Mouse (Mus musculus): ENCODE measurements around the gene Garnl3. TPM values are rescaled to one million over a fixed set of nuclear protein-coding genes. Genes with fewer than 3 reads are reported as not detected.
"Not testable (repeated sequence)": the region's sequence is repeated elsewhere in the genome, so short reads cannot be mapped to it uniquely, and the experiment has no call there.

Garnl3 gene
- polyA plus RNA-seq, 1 experiment from 2014 or later, result 1.1 TPM

GRCm38 (mm10) chr2:33100536-33100935 lies 30.9 kb downstream of the Garnl3 start:
- Histone ChIP-seq H3K27ac (ENCODE audit: low read length) (no peak overlapping the region), H3K9ac (ENCODE audit: low read depth, low read length) (no peak overlapping the region), H3K4me3 (ENCODE audit: low read depth, low read length) (no peak overlapping the region), H3K4me2 (ENCODE audit: low read depth, low read length) (no peak overlapping the region), H3K36me3 (ENCODE audit: control insufficient read depth, insufficient read depth) (no peaks in the 10 kb centered on the region), H3K4me1 (ENCODE audit: control insufficient read depth, low read depth, low read length) (no peaks in the 10 kb centered on the region), H3K9me3 (replicated peaks; ENCODE audit: control insufficient read depth, low read length) (no peaks in the 10 kb centered on the region), H3K27me3 (ENCODE audit: control insufficient read depth, insufficient read depth, low read depth, low read length) (no peaks in the 10 kb centered on the region)
- no peak for ATAC-seq (ENCODE audit: low read depth)
- 59% methylated on average over 8 of the region's 8 CpGs for WGBS (ENCODE audit: insufficient replicate concordance)

GRCm38 (mm10) chr2:33097326-33097725 lies 34.1 kb downstream of the Garnl3 start:
- not testable (repeated sequence) for H3K4me3 ChIP-seq (ENCODE audit: low read depth, low read length); H3K9me3 ChIP-seq (replicated peaks; ENCODE audit: control insufficient read depth, low read length); H3K4me2 ChIP-seq (ENCODE audit: low read depth, low read length); H3K9ac ChIP-seq (ENCODE audit: low read depth, low read length); H3K27ac ChIP-seq (ENCODE audit: low read length); H3K36me3 ChIP-seq (ENCODE audit: control insufficient read depth, insufficient read depth); ATAC-seq (ENCODE audit: low read depth); H3K27me3 ChIP-seq (ENCODE audit: control insufficient read depth, insufficient read depth, low read depth, low read length); H3K4me1 ChIP-seq (ENCODE audit: control insufficient read depth, low read depth, low read length)
- 67% methylated on average over 12 of the region's 12 CpGs for WGBS (ENCODE audit: insufficient replicate concordance)

GRCm38 (mm10) chr2:33095221-33095671 lies 36.2 kb downstream of the Garnl3 start:
- Histone ChIP-seq H3K27me3 (ENCODE audit: control insufficient read depth, insufficient read depth, low read depth, low read length) (no peaks in the 10 kb centered on the region), H3K9ac (ENCODE audit: low read depth, low read length) (no peak overlapping the region), H3K4me1 (ENCODE audit: control insufficient read depth, low read depth, low read length) (no peaks in the 10 kb centered on the region), H3K27ac (ENCODE audit: low read length) (no peak overlapping the region), H3K4me3 (ENCODE audit: low read depth, low read length) (no peak overlapping the region), H3K36me3 (ENCODE audit: control insufficient read depth, insufficient read depth) (no peaks in the 10 kb centered on the region), H3K9me3 (replicated peaks; ENCODE audit: control insufficient read depth, low read length) (no peaks in the 10 kb centered on the region), H3K4me2 (ENCODE audit: low read depth, low read length) (no peak overlapping the region)
- ATAC-seq (ENCODE audit: low read depth), result no peak
- 54% methylated on average over 10 of the region's 10 CpGs for WGBS (ENCODE audit: insufficient replicate concordance)

GRCm38 (mm10) chr2:33090620-33091520 lies 40.6 kb downstream of the Garnl3 start:
- H3K4me3 ChIP-seq (ENCODE audit: low read depth, low read length), result no peak overlapping the region
- no peaks in the 10 kb centered on the region for H3K36me3 ChIP-seq (ENCODE audit: control insufficient read depth, insufficient read depth)
- H3K9ac ChIP-seq (ENCODE audit: low read depth, low read length), result no peak overlapping the region
- WGBS (ENCODE audit: insufficient replicate concordance), result 68% methylated on average over 8 of the region's 8 CpGs
- no peak overlapping the region for H3K4me2 ChIP-seq (ENCODE audit: low read depth, low read length)
- H3K27me3 ChIP-seq (ENCODE audit: control insufficient read depth, insufficient read depth, low read depth, low read length), result no peaks in the 10 kb centered on the region
- H3K9me3 ChIP-seq (replicated peaks; ENCODE audit: control insufficient read depth, low read length), result no peaks in the 10 kb centered on the region
- no peak overlapping the region for H3K27ac ChIP-seq (ENCODE audit: low read length)
- H3K4me1 ChIP-seq (ENCODE audit: control insufficient read depth, low read depth, low read length), result no peaks in the 10 kb centered on the region
- ATAC-seq (ENCODE audit: low read depth), result no peak

- not testable (repeated sequence) for H3K4me3 ChIP-seq (ENCODE audit: low read depth, low read length); H3K4me2 ChIP-seq (ENCODE audit: low read depth, low read length); H3K27me3 ChIP-seq (ENCODE audit: control insufficient read depth, insufficient read depth, low read depth, low read length); ATAC-seq (ENCODE audit: low read depth); H3K4me1 ChIP-seq (ENCODE audit: control insufficient read depth, low read depth, low read length); H3K36me3 ChIP-seq (ENCODE audit: control insufficient read depth, insufficient read depth); H3K9me3 ChIP-seq (replicated peaks; ENCODE audit: control insufficient read depth, low read length); H3K27ac ChIP-seq (ENCODE audit: low read length); H3K9ac ChIP-seq (ENCODE audit: low read depth, low read length)
- 15% methylated on average over 1 of the region's 1 CpGs for WGBS (ENCODE audit: insufficient replicate concordance)
Observed at GRCm38 (mm10) chr2:33090033-33090400, 41.4 kb downstream of the Garnl3 start.

GRCm38 (mm10) chr2:33089356-33090032 lies 42.0 kb downstream of the Garnl3 start:
- no peak for ATAC-seq (ENCODE audit: low read depth)
- Histone ChIP-seq H3K36me3 (ENCODE audit: control insufficient read depth, insufficient read depth) (no peaks in the 10 kb centered on the region), H3K27ac (ENCODE audit: low read length) (no peak overlapping the region), H3K9me3 (replicated peaks; ENCODE audit: control insufficient read depth, low read length) (no peaks in the 10 kb centered on the region), H3K9ac (ENCODE audit: low read depth, low read length) (no peak overlapping the region), H3K4me3 (ENCODE audit: low read depth, low read length) (no peak overlapping the region), H3K4me2 (ENCODE audit: low read depth, low read length) (no peak overlapping the region), H3K27me3 (ENCODE audit: control insufficient read depth, insufficient read depth, low read depth, low read length) (no peaks in the 10 kb centered on the region), H3K4me1 (ENCODE audit: control insufficient read depth, low read depth, low read length) (no peaks in the 10 kb centered on the region)
- WGBS (ENCODE audit: insufficient replicate concordance), result 62% methylated on average over 5 of the region's 5 CpGs

GRCm38 (mm10) chr2:33086671-33087363 lies 44.6 kb downstream of the Garnl3 start:
- Histone ChIP-seq H3K9me3 (replicated peaks; ENCODE audit: control insufficient read depth, low read length) (no peaks in the 10 kb centered on the region), H3K36me3 (ENCODE audit: control insufficient read depth, insufficient read depth) (no peaks in the 10 kb centered on the region), H3K4me3 (ENCODE audit: low read depth, low read length) (no peak overlapping the region), H3K27me3 (ENCODE audit: control insufficient read depth, insufficient read depth, low read depth, low read length) (no peaks in the 10 kb centered on the region), H3K4me2 (ENCODE audit: low read depth, low read length) (no peak overlapping the region), H3K4me1 (ENCODE audit: control insufficient read depth, low read depth, low read length) (no peaks in the 10 kb centered on the region), H3K9ac (ENCODE audit: low read depth, low read length) (no peak overlapping the region), H3K27ac (ENCODE audit: low read length) (no peak overlapping the region)
- ATAC-seq (ENCODE audit: low read depth), result no peak
- 65% methylated on average over 7 of the region's 7 CpGs for WGBS (ENCODE audit: insufficient replicate concordance)

GRCm38 (mm10) chr2:33086016-33086596 lies 45.3 kb downstream of the Garnl3 start:
- Histone ChIP-seq H3K27me3 (ENCODE audit: control insufficient read depth, insufficient read depth, low read depth, low read length) (no peaks in the 10 kb centered on the region), H3K36me3 (ENCODE audit: control insufficient read depth, insufficient read depth) (no peaks in the 10 kb centered on the region), H3K4me2 (ENCODE audit: low read depth, low read length) (no peak overlapping the region), H3K9me3 (replicated peaks; ENCODE audit: control insufficient read depth, low read length) (no peaks in the 10 kb centered on the region), H3K4me1 (ENCODE audit: control insufficient read depth, low read depth, low read length) (no peaks in the 10 kb centered on the region), H3K4me3 (ENCODE audit: low read depth, low read length) (no peak overlapping the region), H3K9ac (ENCODE audit: low read depth, low read length) (no peak overlapping the region), H3K27ac (ENCODE audit: low read length) (no peak overlapping the region)
- 70% methylated on average over 7 of the region's 7 CpGs for WGBS (ENCODE audit: insufficient replicate concordance)
- ATAC-seq (ENCODE audit: low read depth), result no peak
